8 mouse cellular contexts compared by ENCODE assay signal in genomic region chr17:21473362-21474190, GRCm38 (mm10). TPM values are rescaled to one million over a fixed set of nuclear protein-coding genes. Genes with fewer than 3 reads are reported as not detected.
DNase-seq lines count a peak whose midpoint lies in the region; ATAC-seq and TF ChIP-seq lines count a peak whose summit lies in the region.

No protein-coding gene starts in this region.

- peak; percentile 61 for TF ChIP-seq CTCF in Patski (IDR thresholded peaks at IDR 0.05)

- 32% methylated on average over 14 of the region's 14 CpGs for WGBS in heart, embryonic 12.5 days
- WGBS in liver, embryonic 16.5 days (ENCODE audit: insufficient replicate concordance), result 28% methylated on average over 14 of the region's 14 CpGs
- 29% methylated on average over 14 of the region's 14 CpGs for WGBS in stomach, embryonic 16.5 days

- DNase-seq in heart, adult 8-10 months (ENCODE audit: low spot score), result no peak
- DNase-seq in Patski (ENCODE audit: low read depth, low spot score), result peak; percentile 20
- peak; percentile 82 for DNase-seq in induced T-regulatory cell, adult 2 months (ENCODE audit: low read depth)
- DNase-seq in layer of hippocampus, adult 9-11 months, result no peak
- no peak for DNase-seq in gastrocnemius, postnatal 25 days

- peak; percentile 53; the same call in 1 of the 2 replicates for ATAC-seq in heart, embryonic 12.5 days (ENCODE audit: insufficient number of reproducible peaks, low FRiP score)
- ATAC-seq in Patski, result peak; percentile 97
- 0 out of 2 replicates have a peak, but pooled peaks have one; percentile 20 for ATAC-seq in liver, embryonic 16.5 days (ENCODE audit: low read depth)
- peak; percentile 80; the same call in 1 of the 2 replicates for ATAC-seq in stomach, embryonic 16.5 days (ENCODE audit: insufficient read depth, low FRiP score)

- peaks cover 10% of the 10 kb centered on the region for H3K4me1 ChIP-seq in heart, embryonic 12.5 days (replicated peaks)
- peaks cover 17% of the 10 kb centered on the region for H3K4me1 ChIP-seq in liver, embryonic 16.5 days (ENCODE audit: control insufficient read depth, low read depth, low read length)
- peaks cover 7% of the 10 kb centered on the region; the same call in 1 of the 2 replicates for H3K4me1 ChIP-seq in stomach, embryonic 16.5 days (ENCODE audit: control insufficient read depth, insufficient read depth, low read length)

- H3K9me3 ChIP-seq in heart, embryonic 12.5 days (replicated peaks), result no peaks in the 10 kb centered on the region
- no peaks in the 10 kb centered on the region for H3K9me3 ChIP-seq in liver, embryonic 16.5 days (replicated peaks; ENCODE audit: control insufficient read depth, low read length)
- H3K9me3 ChIP-seq in stomach, embryonic 16.5 days (replicated peaks; ENCODE audit: control insufficient read depth, low read length), result no peaks in the 10 kb centered on the region

- POLR2A ChIA-PET in Patski (lab: Charles Lee), result interaction anchor here (1.0 to 1.1 kb wide), 2 partner anchors 23 to 38 kb away, joined by 3 read pairs; no protein-coding TSS in a partner anchor

- no peaks in the 10 kb centered on the region for H3K36me3 ChIP-seq in heart, embryonic 12.5 days
- H3K36me3 ChIP-seq in liver, embryonic 16.5 days (ENCODE audit: control insufficient read depth, insufficient read depth), result no peaks in the 10 kb centered on the region
- H3K36me3 ChIP-seq in stomach, embryonic 16.5 days (ENCODE audit: control insufficient read depth, insufficient read depth, low read length), result no peaks in the 10 kb centered on the region

- H3K4me2 ChIP-seq in heart, embryonic 12.5 days, result no peak overlapping the region
- peak overlapping the region; percentile 7 for H3K4me2 ChIP-seq in liver, embryonic 16.5 days (ENCODE audit: low read depth, low read length)
- H3K4me2 ChIP-seq in stomach, embryonic 16.5 days (ENCODE audit: low read depth, low read length), result peak overlapping the region; percentile 27; the same call in 1 of the 2 replicates

- in situ Hi-C loops in Patski (cut with MboI; ENCODE audit: low pct_unique_long_range_greater_than_20kb), result no loop called here

- no peak overlapping the region for H3K9ac ChIP-seq in heart, embryonic 12.5 days
- H3K9ac ChIP-seq in liver, embryonic 16.5 days (ENCODE audit: low read depth, low read length), result 0 out of 2 replicates have a peak overlapping the region, but pooled peaks have one; percentile 7
- no peak overlapping the region for H3K9ac ChIP-seq in stomach, embryonic 16.5 days (ENCODE audit: low read length)

- CTCF ChIA-PET in Patski (lab: Charles Lee), result interaction anchor here (0.9 to 3.5 kb wide), 6 partner anchors 11 to 61 kb away, joined by 3 to 21 read pairs (median 4); partner anchors contain the start of genes Zfp51 and Zfp53

- no peak overlapping the region for H3K4me3 ChIP-seq in heart, embryonic 12.5 days
- no peak overlapping the region for H3K4me3 ChIP-seq in liver, embryonic 16.5 days (ENCODE audit: low read depth, low read length)
- H3K4me3 ChIP-seq in stomach, embryonic 16.5 days (replicated peaks; ENCODE audit: low read length), result no peak overlapping the region

- no peak overlapping the region for H3K27ac ChIP-seq in heart, embryonic 12.5 days (ENCODE audit: poor library complexity, severe bottlenecking)
- 0 out of 2 replicates have a peak overlapping the region, but pooled peaks have one; percentile 33 for H3K27ac ChIP-seq in liver, embryonic 16.5 days (ENCODE audit: low read length)
- peak overlapping the region; percentile 56; the same call in 1 of the 2 replicates for H3K27ac ChIP-seq in stomach, embryonic 16.5 days (ENCODE audit: low read length)

- H3K27me3 ChIP-seq in heart, embryonic 12.5 days (replicated peaks), result no peaks in the 10 kb centered on the region
- H3K27me3 ChIP-seq in Patski, result no peaks in the 10 kb centered on the region
- no peaks in the 10 kb centered on the region for H3K27me3 ChIP-seq in liver, embryonic 16.5 days (ENCODE audit: control insufficient read depth, insufficient read depth, low read depth, low read length)
- no peaks in the 10 kb centered on the region for H3K27me3 ChIP-seq in stomach, embryonic 16.5 days (ENCODE audit: control insufficient read depth, insufficient read depth, low read length)

RNA-seq across cellular contexts. Expression of gene Zfp53, which starts 15.2 kb away (rescaled TPM):
- 5.6 and 5.9 TPM in 2 replicates for polyA plus RNA-seq in heart, embryonic 12.5 days (2016; fragmentation: Nextera tagmentation; extraction: Ambion mirVana)
- 1 to 10 TPM; 1.8 to 3.1 (median 2.4) TPM for total RNA-seq in heart, adult 8-10 months (2022)
- 17.9 TPM for polyA plus RNA-seq in Patski (2021)
- 3.1 TPM in 2 replicates for polyA plus RNA-seq in liver, embryonic 16.5 days (2015; fragmentation: Nextera tagmentation; extraction: Ambion mirVana)
- 13.8 and 14.3 TPM in 2 replicates for polyA plus RNA-seq in stomach, embryonic 16.5 days (2015; fragmentation: Nextera tagmentation; extraction: Ambion mirVana)
- 1 to 10 TPM; 1.1 to 1.4 TPM for total RNA-seq in gastrocnemius, postnatal 25 days (2021)

RNA-seq across cellular contexts. Expression of gene Zfp51, which starts 23.4 kb away (rescaled TPM):
- polyA plus RNA-seq in heart, embryonic 12.5 days (2016; fragmentation: Nextera tagmentation; extraction: Ambion mirVana), result 9.7 and 10.1 TPM in 2 replicates
- total RNA-seq in heart, adult 8-10 months (2022), result 1 to 10 TPM; 7.6 to 8.7 (median 8.0) TPM
- 12.0 TPM for polyA plus RNA-seq in Patski (2021)
- 6.2 and 6.3 TPM in 2 replicates for polyA plus RNA-seq in liver, embryonic 16.5 days (2015; fragmentation: Nextera tagmentation; extraction: Ambion mirVana)
- polyA plus RNA-seq in stomach, embryonic 16.5 days (2015; fragmentation: Nextera tagmentation; extraction: Ambion mirVana), result 14.5 and 16.8 TPM in 2 replicates
- total RNA-seq in gastrocnemius, postnatal 25 days (2021), result 1 to 10 TPM; 5.2 to 5.4 TPM

RNA-seq across cellular contexts. Expression of gene Zfp54, which starts 50.5 kb away (rescaled TPM):
- 3.3 and 3.4 TPM in 2 replicates for polyA plus RNA-seq in heart, embryonic 12.5 days (2016; fragmentation: Nextera tagmentation; extraction: Ambion mirVana)
- total RNA-seq in heart, adult 8-10 months (2022), result 1 to 10 TPM in 3 of 4 experiments, under 1 TPM in 1; 0.80 to 1.4 (median 1.3) TPM
- 5.1 TPM for polyA plus RNA-seq in Patski (2021)
- polyA plus RNA-seq in liver, embryonic 16.5 days (2015; fragmentation: Nextera tagmentation; extraction: Ambion mirVana), result 1.7 and 1.9 TPM in 2 replicates
- polyA plus RNA-seq in stomach, embryonic 16.5 days (2015; fragmentation: Nextera tagmentation; extraction: Ambion mirVana), result 7.1 and 8.2 TPM in 2 replicates
- under 1 TPM; 0.84 to 0.99 TPM for total RNA-seq in gastrocnemius, postnatal 25 days (2021)

Comparison
In these comparisons a context has a peak if more than half of its experiments do, and no peak if none do; other contexts are left out.
1. ATAC-seq: peak in every context shown above with its lines; median percentile 97 in Patski; 80 in stomach, embryonic 16.5 days; 53 in heart, embryonic 12.5 days; 20 in liver, embryonic 16.5 days.
2. DNase-seq: peak in Patski (single experiment) and induced T-regulatory cell, adult 2 months (single experiment); none in heart, adult 8-10 months (single experiment), layer of hippocampus, adult 9-11 months (single experiment) and gastrocnemius, postnatal 25 days (single experiment).